Mouse (Mus musculus) MEL-GATA-1-ER (cell line): Measurements from ENCODE around the gene Fasn.

Source experiments
- DNase-seq: peaks from one replicate; pipeline ENCODE4 v3.0.0-alpha.2; 2012; ENCODE audit warnings: low read depth; ENCODE audit errors: extremely low read depth

The Fasn gene

GRCm38 (mm10) chr11:120761811-120762671, 62.3 kb downstream of the Fasn start:
- DNase-seq = no peak

- DNase-seq = no peak
These were observed 64.1 kb downstream of the Fasn start for GRCm38 (mm10) chr11:120760236-120760635.
